Mouse (Mus musculus): ENCODE results near the gene Yeats4.
"Not testable (repeated sequence)": the region's sequence is repeated elsewhere in the genome, so short reads cannot be mapped to it uniquely, and the experiment has no call there.

The Yeats4 gene

DNA sequence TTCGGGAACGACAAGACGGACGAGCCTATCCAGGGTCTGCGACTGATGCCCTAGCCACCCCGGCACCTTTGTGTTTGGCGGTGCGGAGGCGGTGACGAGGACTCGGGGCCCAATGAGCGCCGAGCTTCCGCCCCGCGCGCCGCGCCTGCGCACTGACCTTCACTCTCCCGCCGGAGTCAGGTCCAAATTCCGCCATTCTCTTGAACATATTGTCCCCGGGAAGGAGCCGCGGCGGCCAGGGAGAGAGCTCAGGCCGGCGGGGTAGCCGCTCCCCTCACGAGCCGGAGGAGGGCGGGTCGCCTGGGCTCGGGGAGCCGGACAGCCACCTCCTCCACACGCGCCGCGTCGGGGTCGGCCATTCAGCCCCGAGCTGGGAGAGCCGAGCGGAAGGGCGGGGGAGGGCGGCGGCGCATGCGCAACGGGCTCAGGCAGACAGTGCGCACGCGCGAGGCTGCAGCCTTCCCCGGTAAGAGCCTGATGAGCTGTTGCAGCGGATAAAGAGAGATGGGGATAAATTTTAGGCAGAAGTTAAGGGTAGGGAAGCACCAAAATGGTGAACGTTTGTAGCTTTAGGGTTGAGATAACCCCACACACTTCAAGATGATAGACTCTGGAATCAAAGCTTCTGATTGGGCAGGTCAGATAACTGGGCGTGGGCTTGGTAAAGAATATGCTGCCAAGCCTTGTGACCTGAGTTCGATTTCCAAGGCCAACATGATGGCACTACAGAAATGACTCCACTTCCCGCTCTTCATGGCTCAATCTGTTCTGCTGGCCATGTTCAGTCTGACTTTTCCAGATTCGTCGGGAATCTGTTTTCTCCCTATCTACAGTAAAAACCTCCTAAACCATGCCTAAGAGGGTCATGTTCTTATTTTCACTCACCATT, at the start of gene Yeats4:
Gene Yeats4, minus strand, starts transcription at position 406 of the 889 bp plus-strand sequence.
- DNase-seq: peak; percentile 96

DNA sequence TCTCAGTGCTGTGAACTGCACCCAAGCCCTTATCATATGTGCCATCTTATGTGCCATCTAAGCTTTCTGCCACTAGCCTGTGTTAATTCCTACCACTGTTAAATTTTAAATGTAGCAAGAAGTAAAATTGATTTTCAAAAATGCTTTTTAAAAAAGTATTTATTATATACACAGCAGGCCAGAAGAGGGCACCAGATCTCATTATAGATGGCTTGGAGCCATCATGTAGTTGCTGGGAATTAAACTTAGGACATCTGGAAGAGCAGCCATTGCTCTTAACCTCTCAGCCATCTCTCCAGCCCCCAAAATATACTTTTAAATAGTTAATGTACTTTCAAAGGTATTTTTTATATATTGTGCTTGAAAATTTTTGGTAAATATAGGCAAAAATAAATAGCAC, 47.7 kb upstream of the Yeats4 start:
- DNase-seq: no peak

DNA sequence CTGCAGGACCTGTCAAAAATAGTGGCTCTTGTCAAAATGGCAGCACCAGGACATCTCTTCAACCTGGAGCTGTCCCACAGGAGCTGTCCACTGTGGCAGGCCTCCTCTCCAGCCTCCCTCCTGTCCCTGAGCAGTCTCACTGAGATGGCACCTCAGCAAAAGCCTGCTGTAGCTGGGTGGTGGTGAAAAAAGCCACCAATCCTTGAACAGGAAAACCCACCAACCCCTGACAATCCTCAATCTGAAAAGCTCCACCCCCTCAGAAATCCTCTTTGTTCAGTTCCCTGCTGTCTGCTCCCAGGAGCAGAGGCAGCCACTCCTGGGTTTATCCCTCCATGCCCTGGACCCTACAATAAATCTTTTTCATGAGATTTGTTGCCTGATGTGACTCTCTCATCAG, 35.6 kb upstream of the Yeats4 start:
- no peak for DNase-seq

DNA sequence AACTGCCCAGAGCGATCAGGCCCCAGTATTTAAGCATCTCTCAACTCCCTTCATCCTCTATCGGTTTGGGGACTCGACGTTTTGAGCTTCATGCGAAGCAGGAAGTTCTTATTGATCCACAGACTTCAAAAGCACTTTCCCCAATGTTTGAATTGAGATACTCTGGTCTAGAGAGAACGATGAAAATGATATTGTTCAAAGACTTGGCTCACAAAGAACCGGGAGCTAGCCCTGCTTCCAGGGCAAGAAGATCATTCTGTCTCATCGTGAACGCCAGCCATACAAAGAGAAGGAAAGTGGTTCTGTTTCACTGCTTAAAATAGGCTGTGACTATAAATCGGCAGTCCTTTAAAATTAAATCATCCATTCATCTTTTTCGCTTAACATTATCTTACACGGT, 14.3 kb upstream of the Yeats4 start, which contains the start of gene 9530003J23Rik:
Gene 9530003J23Rik, minus strand, starts transcription at position 101 of the 400 bp plus-strand sequence.
- DNase-seq: no peak

DNA sequence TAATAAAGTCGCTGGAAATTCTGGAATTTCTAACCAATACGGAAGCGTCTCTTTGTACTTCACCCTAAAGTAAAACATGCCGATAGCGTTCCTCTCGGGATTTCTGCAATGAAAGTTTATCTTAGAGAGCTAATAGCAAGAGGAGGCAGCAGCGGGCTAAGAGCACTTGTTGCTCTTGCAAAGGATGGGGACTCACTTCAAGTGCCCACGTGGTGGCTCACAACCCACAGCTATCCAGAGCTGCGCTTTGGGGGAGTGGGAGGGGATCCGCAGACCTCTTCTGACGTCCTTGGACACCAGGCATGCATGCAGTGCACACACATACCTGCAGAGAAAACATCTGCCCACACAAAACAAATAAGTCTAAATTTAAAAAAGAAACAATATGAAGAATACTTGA, 11.6 kb upstream of the Yeats4 start:
- no peak for DNase-seq

DNA sequence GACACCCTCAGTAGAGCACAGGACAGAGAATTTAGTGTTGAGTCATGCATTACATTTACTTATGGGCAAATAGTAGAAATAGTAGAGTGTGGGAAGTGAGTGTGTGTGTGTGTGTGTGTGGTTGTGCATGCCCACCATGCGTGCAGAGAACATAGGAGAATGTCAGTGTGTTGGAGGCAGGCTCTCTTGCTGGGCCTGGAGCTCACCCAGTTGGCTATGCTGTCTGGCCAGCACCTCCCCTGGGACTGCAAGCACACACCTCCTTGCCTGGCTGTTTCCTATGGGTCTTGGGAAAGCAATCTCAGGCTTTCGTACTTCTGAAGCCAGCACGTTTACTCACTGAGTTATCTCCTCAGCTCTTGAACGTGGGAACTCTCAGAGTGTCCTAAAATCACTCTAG, 10.5 kb upstream of the Yeats4 start:
- no peak for DNase-seq

DNA sequence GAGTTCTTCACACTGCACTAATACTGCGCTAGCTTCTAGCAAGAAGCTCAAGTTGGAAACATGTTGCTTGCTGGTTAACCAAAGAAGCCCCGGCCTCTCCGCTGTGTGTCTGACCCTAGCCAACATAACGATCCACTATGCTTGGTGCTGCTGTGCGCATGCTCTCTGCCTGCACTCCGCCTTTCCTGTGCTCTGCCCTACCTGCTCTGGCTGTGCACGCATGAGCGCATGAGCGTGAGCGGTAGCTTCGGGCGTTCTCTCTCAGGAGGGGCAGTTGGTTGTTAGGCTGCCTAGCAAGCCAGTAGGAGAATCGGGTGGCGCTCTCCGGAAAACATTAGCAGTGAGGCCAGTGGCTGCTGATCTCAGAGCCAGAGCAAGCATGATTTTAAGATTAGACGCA, 5.5 kb upstream of the Yeats4 start:
- peak; percentile 29 for DNase-seq

DNA sequence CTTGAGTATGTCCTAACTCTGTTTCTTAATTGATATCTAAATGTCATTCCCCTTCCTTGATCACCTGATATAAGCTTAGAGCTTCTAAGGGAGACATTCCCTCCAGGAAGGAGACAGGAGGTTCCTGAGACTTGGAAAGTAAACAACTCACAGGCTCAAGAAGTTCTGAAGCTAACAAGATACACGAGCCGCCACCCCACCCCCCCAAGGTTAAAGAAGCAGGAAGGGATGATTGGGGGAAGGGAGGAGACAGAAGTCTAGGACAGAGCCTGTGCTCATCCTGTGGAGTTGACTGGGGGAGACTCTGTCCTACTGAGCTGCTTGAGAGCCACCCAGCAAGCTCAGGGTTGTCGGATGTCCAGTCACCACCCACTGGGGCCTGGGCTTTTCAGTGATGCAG, 1.7 kb upstream of the Yeats4 start:
- DNase-seq: no peak

DNA sequence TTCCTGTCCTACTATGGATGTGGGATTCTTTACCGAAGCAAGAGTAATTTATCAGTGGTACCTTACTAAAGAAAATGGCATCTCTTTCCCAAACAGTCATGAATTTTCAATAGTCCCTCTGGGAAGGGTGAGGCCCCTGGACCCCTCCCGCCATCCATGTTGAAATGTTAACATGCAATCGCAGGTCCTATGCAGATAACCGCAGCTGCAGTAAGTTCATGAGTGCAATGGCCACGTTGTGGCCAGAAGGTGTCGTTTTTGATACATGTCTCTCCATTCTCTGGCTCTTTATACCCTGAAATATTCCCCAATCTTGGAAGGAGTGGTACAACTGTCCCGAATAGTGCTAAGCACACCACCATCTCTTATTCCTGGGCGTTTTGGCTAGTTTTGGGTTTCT, 787 bp upstream of the Yeats4 start:
- peak; percentile 34 for DNase-seq

DNA sequence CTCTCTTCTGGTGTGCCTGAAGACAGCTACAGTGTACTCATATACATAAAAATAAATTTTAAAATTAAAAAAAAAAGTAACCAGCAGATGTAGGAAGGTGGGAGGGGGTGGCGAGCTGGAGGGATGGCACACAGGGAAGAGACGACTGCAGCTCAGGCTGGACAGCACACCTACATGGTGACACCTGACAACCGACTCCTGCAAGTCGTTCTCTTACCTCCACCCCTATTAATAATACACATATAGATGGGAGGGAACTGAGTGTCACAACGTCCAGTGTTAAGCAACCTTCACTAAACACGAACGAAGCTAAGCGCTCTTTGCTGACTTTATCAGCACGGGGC, 577 bp downstream of the Yeats4 start:
- no peak for DNase-seq

DNA sequence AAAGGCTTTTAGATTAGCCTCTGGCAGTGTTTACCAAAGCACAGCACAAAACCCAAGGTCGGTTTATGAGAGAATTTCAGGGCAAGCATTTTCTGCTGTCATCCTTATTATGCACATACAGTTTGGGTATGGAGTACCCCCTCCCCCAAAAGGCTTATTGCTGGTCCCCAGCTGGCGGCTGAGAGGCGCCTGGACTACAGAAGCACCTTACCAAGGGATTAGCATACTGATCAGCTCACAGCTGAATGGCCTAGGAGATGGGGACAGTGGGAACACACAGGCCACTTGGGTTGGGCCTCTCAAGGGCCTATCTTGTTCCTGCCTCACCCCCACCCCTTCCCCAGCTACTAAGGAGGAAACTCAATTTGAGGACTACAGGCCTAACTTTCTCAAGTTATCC, 1.5 kb downstream of the Yeats4 start:
- DNase-seq: no peak

DNA sequence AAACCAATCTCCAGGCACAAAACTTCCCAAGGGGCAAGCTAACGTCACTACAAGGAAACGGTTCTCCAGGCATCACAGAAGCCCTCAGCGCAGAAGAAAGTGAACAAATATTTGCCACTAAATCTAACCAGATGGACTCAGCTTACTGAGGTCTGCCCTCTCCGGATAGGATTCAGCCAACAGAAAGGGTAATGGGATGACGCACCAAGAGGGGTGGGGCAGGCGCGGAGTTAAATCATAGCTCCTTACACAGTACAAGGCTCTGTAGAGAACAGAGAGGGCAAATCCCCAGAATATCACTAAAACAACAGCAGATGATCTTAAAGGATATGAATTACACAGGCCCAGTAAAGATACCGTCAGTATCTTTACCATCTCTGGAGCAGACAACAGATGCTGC, 6.0 kb downstream of the Yeats4 start:
- no peak for DNase-seq

DNA sequence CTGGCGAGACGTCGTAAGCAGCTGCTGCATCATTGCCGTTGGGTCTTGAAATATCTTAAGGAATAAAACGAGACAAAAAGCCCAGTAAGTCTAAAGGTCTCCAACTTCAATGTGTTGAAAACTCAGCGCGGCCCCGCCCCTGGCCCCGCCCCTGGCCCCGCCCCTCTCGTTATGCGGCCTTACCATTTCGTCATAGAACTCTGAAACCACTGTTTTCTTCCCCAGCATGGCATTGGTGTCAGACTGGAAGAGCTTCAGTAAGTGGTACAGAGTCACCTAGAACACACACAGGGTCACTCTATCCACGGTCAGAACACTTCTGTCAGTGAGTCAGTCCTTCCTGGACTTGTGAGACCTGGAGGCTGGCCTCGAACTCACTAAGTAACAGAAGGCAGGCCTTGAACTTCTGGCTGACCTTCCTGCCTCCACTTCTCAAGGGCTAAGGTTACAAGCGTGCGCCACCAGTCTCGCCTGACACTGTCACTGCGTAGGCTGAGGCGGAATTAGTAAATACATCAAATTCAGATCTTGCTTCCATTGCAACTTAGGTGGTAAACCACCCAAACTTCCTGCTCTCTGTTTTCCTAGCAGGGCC, 7.0 kb downstream of the Yeats4 start:
- peak; percentile 59 for DNase-seq

DNA sequence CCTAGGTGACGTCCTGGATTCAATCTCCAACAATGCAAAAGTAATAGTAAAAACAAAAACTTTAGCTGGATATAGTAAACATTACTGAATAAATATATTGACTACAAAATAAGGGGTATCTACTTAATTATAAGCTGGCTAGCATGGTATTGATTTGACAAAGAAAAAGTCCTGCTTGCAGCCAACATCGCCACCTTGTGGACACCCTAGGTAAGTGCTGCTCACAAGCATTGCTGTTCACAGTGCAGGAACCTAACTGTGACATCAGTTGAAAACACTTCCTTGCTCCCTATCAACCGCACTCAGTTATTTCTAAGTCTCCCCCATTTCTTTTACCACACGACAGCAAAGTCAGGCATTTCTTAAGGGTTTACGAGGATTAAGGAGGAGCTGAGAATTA, 7.5 kb downstream of the Yeats4 start:
- peak; percentile 60 for DNase-seq

DNA sequence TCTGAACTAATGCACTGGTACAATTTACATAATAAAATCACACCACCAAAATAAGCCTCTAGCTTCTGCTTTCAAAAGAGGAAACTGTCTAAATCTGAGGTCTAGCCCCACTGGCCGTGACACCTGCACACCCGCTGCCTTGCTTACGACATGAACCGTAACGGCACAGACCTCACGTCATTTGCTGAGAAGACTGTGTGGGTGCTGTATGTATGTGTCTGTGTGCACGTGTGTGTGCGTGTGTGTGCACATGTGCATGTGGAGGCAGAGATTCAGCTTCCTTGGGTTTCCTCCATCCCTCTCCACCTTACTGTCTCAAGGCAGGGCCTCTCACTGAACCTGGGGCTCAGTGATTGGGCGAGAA, 8.2 kb downstream of the Yeats4 start:
- DNase-seq: no peak

DNA sequence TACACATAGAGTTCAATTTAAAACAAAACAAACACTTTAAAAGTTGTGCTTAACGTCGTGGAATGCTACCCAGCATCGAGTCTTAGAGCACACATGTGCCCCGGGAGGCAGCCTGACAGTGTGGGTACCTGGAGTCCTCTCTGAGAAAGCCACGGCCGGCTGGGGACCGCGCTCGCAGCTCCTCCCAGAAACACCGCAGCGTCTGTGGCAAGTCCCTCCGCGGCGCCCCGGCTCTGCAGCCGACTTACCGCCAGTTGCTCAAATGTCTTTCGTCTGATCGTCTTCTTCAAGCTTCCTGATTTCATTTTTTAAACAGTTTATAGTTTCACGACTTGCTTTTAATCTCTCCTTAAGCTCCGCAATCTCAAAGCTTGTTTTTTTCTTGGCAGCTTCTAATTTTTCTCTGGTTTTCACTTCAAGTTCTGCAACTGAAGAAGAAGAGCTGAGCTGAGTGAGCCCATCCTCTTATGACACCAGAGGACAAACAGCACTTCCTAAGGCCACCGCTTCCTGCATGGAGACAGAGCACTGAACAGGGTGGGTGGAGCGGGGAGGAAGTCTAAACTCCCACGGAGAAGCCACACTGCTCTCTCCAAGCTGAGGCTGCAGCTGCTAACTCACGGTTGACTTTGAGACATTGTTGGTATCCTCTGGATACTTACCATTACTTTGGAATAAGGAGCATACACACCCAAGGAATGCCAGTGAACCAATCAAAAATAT, 8.7 kb downstream of the Yeats4 start:
- no peak for DNase-seq

DNA sequence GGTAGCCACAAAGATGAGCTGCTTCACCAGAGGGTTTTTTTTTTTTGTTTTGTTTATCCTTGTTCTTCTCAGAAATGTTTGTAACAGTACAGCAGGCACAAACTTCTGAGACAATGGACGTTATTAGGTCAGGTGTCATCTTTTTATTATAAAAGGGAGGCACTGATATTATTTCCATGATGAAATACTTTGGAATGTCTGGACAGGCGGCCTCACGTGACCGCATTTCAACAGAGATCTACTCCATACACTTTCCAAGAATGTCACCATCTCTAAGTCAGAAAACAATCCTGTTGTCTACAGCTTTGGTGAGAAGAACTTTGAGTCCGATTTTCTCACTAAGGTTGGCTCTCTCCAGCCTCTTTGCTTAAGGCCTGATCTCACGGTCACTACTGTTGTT, 13.3 kb downstream of the Yeats4 start:
- no peak for DNase-seq

DNA sequence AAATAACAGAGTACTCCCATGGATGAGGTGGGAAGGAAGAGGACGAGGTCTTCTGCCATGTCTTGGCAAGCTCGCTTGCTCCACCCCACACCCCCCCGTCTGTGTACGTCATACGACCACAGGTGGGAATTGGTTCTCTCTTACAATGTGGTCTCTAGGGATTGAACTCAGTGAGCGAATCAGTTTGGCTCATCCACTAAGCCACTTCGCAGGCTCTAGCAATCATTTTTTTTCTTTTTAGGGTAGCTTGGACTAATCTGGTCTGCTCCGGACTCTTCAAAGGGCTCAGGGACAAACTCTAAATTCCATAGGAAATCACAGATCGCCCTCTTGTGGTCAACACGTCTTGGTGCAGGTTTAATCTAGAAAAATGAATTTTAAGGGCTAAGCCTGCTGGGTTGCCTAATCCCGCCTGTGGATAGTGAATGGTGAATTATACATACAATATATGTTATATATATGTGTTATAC, 14.8 kb downstream of the Yeats4 start:
- DNase-seq: peak; percentile 21

DNA sequence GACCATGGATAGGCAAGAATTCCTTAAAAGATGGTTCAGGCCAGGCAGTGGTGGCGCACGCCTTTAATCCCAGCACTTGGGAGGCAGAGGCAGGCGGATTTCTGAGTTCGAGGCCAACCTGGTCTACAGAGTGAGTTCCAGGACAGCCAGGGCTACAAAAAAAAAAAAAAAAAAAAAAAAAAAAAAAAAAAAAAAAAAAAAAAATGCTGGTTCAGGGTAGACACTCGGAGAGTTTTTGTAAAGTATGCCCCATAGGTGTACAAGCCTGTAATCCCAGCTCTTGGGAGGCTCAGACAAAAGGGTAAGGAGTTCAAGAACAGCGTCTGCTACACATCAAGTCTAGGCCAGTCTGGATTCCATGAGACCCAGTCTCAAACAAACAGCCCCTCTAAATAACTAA, 15.5 kb downstream of the Yeats4 start:
- DNase-seq: not testable (repeated sequence)

DNA sequence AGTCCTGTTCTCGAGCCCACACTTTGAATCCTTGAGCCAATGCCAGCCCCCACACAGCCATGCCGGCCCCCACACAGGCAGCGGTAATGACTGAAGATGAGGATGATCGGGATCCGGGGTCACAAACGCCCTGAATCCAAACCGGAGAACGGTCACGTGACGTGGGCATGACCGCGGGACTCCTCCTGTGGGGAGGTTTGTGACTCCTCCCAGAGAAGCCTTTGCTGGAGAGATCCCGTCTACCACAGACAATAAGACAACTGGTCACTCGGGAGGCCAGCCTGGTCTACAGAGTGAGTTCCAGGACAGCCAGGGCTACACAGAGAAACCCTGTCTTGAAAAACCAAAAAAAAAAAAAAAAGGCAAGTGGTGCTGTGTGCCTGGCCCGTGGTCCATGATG, 16.1 kb downstream of the Yeats4 start:
- no peak for DNase-seq

DNA sequence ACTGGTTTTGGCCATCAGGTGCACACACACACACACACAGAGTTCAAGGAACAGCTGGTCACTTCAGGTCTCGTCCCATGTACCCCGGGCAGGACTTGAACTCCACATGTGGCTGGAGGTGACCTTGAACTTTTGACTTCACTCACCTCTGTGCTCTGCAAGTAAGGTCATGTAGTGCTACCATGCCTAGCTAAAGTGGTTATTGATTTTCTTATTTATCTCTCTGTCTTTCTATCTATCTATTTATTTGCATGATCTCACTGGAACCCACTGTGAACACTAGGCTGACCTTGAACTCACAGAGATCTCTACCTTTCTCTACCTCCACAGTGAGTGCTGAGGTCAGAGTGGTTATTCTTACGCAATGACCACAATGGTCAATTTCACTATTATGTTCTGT, 18.2 kb downstream of the Yeats4 start:
- no peak for DNase-seq

DNA sequence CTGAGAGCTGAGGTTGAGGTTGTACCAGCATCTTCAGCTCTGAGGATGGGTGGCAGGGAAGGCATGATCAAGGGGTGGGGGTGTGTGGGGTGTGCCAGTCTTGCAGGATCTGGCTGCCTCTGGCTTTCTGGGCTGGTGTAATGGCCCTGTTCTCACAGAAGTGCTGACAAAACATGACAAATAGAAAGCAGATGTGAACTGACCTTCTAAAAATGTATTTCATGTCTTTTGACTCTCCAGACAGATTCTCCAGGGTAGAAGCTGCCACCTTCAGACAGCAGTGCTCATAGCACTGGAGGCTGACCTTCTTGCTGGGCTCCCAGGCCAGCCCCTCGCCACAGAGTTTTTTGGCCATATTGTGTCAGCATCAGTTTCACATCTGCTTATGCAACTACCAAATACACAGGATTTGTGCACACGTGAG, 20.7 kb downstream of the Yeats4 start:
- no peak for DNase-seq

DNA sequence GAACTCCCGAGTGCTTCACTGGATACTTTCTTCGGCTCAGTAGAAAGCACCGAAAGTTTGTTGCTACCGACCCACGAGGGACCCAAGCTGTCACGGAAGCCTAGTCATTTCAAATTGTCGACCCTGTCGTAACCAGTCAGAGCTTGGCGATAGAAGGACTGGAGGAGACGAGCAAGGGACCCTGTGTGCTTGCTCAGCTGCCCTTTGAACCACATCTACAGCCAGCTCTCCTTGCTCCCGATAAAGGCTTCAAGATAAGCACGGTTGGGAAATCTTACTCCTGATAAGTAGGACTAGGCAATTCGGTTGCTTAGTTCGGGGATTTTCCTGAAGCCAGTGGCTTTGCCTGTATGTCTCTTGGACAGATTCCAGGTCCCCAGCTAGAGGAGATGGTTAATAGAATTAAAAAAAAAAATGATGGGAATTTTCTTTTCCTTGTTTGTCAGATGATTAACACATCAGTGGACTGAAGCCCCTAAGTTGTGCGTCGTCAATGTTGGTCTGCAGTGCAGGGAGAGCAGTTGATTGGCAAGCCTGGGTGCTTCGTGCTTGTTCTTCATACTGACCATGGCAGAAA, 21.2 kb downstream of the Yeats4 start:
- DNase-seq: no peak

DNA sequence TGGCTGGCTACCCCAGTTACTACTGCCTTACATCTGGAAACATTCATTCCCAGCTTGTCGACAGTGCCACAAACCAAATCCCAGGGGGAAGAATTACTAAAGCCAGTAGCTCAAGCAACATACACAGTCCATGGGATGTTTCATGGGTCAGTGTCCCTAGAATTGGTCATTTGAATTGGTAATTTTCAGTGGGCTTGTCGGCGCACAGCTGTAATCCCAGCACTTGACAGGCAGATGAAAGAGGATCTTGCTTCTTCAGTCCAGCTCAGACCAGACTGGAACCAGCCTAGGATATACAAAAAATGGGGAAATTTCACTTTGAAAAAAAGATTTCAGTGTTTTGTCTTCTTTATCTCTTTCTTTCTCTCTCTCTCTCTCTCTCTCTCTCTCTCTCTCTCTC, 24.6 kb downstream of the Yeats4 start:
- no peak for DNase-seq
